Mouse (Mus musculus): ENCODE data around the gene Setd5. TPM values are rescaled to one million over a fixed set of nuclear protein-coding genes. Genes with fewer than 3 reads are reported as not detected.
A peak's percentile ranks its signal among the peaks of the same experiment; 100 is the strongest.

The Setd5 gene
- polyA plus RNA-seq (2012; rRNA removed): 16.8 and 17.9 TPM in 2 replicates

GRCm38 (mm10) chr6:113076686-113077516, at the start of gene Setd5:
Gene Setd5 (plus strand): TSS chr6:113077365.
- no peaks in the 10 kb centered on the region for H3K36me3 ChIP-seq (ENCODE audit: control insufficient read depth, insufficient read depth, low read length)
- 1% methylated on average over 84 of the region's 91 CpGs for WGBS
- H3K27ac ChIP-seq (ENCODE audit: insufficient read depth, low read depth, low read length): peak within 1 kb of the TSS; percentile 100
- TF ChIP-seq POLR2A (IDR thresholded peaks at IDR 0.05; ENCODE audit: low read depth, low read length): peak; percentile 54
- no peak for TF ChIP-seq CTCF (conservative IDR thresholded peaks at IDR 0.05; ENCODE audit: insufficient read depth, insufficient read length, low read depth, low read length)
- H3K4me3 ChIP-seq (ENCODE audit: insufficient read depth, low read depth, low read length): peak within 1 kb of the TSS; percentile 99
- DNase-seq: peak; percentile 99
- peaks cover 7% of the 10 kb centered on the region for H3K4me1 ChIP-seq (ENCODE audit: control insufficient read depth, insufficient read depth, low read length)
- no peaks in the 10 kb centered on the region for H3K27me3 ChIP-seq (replicated peaks; ENCODE audit: control insufficient read depth, insufficient read depth, low read length)

- H3K36me3 ChIP-seq (ENCODE audit: control insufficient read depth, insufficient read depth, low read length): no peaks in the 10 kb centered on the region
- H3K27me3 ChIP-seq (replicated peaks; ENCODE audit: control insufficient read depth, insufficient read depth, low read length): no peaks in the 10 kb centered on the region
- no peaks in the 10 kb centered on the region for H3K4me1 ChIP-seq (ENCODE audit: control insufficient read depth, insufficient read depth, low read length)
- DNase-seq: no peak
- no peak overlapping the region for H3K27ac ChIP-seq (ENCODE audit: insufficient read depth, low read depth, low read length)
- H3K4me3 ChIP-seq (ENCODE audit: insufficient read depth, low read depth, low read length): no peak overlapping the region
- no peak for TF ChIP-seq CTCF (conservative IDR thresholded peaks at IDR 0.05; ENCODE audit: insufficient read depth, insufficient read length, low read depth, low read length)
- no peak for TF ChIP-seq POLR2A (IDR thresholded peaks at IDR 0.05; ENCODE audit: low read depth, low read length)
- 32% methylated on average over 2 of the region's 2 CpGs for WGBS
Observed at GRCm38 (mm10) chr6:113027446-113027845, 49.7 kb upstream of the Setd5 start.

- TF ChIP-seq CTCF (conservative IDR thresholded peaks at IDR 0.05; ENCODE audit: insufficient read depth, insufficient read length, low read depth, low read length): no peak
- TF ChIP-seq POLR2A (IDR thresholded peaks at IDR 0.05; ENCODE audit: low read depth, low read length): no peak
- Histone ChIP-seq H3K4me1 (ENCODE audit: control insufficient read depth, insufficient read depth, low read length) (no peaks in the 10 kb centered on the region), H3K4me3 (ENCODE audit: insufficient read depth, low read depth, low read length) (no peak overlapping the region), H3K27me3 (replicated peaks; ENCODE audit: control insufficient read depth, insufficient read depth, low read length) (no peaks in the 10 kb centered on the region), H3K27ac (ENCODE audit: insufficient read depth, low read depth, low read length) (no peak overlapping the region), H3K36me3 (ENCODE audit: control insufficient read depth, insufficient read depth, low read length) (no peaks in the 10 kb centered on the region)
- no peak for DNase-seq
- 72% methylated on average over 3 of the region's 3 CpGs for WGBS
Observed at GRCm38 (mm10) chr6:113029006-113029405, 48.2 kb upstream of the Setd5 start.

GRCm38 (mm10) chr6:113030553-113030952, 46.6 kb upstream of the Setd5 start:
- Histone ChIP-seq H3K4me3 (ENCODE audit: insufficient read depth, low read depth, low read length) (no peak overlapping the region), H3K4me1 (ENCODE audit: control insufficient read depth, insufficient read depth, low read length) (no peaks in the 10 kb centered on the region), H3K27ac (ENCODE audit: insufficient read depth, low read depth, low read length) (no peak overlapping the region), H3K36me3 (ENCODE audit: control insufficient read depth, insufficient read depth, low read length) (no peaks in the 10 kb centered on the region), H3K27me3 (replicated peaks; ENCODE audit: control insufficient read depth, insufficient read depth, low read length) (no peaks in the 10 kb centered on the region)
- 57% methylated on average over 3 of the region's 3 CpGs for WGBS
- no peak for DNase-seq
- TF ChIP-seq CTCF (conservative IDR thresholded peaks at IDR 0.05; ENCODE audit: insufficient read depth, insufficient read length, low read depth, low read length) (no peak), POLR2A (IDR thresholded peaks at IDR 0.05; ENCODE audit: low read depth, low read length) (no peak)

DNA sequence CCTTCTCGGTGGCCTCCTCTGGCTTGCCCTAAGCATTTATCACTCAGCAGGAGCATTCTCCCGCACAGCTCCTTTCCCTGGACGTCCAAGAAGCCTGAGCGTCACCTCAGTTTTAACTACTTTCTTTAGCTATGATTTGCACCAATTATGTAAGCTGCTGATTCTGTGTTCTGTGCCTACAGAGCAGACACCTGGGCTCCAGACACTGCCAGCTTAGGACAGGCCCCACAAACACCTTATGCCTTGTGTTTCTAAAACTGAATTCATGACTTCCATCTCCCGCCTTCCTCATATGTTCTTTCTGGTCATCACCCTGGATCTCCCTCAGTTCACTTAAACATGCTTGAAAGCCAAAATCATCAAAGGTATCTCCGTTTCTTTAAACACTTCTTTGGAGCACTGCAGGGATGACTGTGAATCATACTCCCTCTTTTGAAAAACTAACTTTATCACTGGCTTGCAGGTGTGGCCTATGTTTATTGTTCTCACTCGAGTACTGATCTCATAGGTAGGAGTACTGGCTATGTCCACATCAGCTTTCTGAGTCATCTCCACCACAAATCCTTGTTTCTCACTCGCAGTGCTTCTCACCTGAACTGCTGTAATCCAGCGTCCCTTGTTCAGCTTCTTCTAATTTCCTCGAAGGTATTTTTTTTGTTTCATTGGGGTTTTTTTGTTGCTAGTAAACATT, 46.0 kb upstream of the Setd5 start:
- Histone ChIP-seq H3K4me3 (ENCODE audit: insufficient read depth, low read depth, low read length) (no peak overlapping the region), H3K27ac (ENCODE audit: insufficient read depth, low read depth, low read length) (no peak overlapping the region), H3K27me3 (replicated peaks; ENCODE audit: control insufficient read depth, insufficient read depth, low read length) (no peaks in the 10 kb centered on the region), H3K36me3 (ENCODE audit: control insufficient read depth, insufficient read depth, low read length) (no peaks in the 10 kb centered on the region), H3K4me1 (ENCODE audit: control insufficient read depth, insufficient read depth, low read length) (no peaks in the 10 kb centered on the region)
- 79% methylated on average over 10 of the region's 10 CpGs for WGBS
- TF ChIP-seq POLR2A (IDR thresholded peaks at IDR 0.05; ENCODE audit: low read depth, low read length): no peak
- TF ChIP-seq CTCF (conservative IDR thresholded peaks at IDR 0.05; ENCODE audit: insufficient read depth, insufficient read length, low read depth, low read length): no peak
- no peak for DNase-seq

- H3K27ac ChIP-seq (ENCODE audit: insufficient read depth, low read depth, low read length): no peak overlapping the region
- DNase-seq: no peak
- no peaks in the 10 kb centered on the region for H3K4me1 ChIP-seq (ENCODE audit: control insufficient read depth, insufficient read depth, low read length)
- TF ChIP-seq CTCF (conservative IDR thresholded peaks at IDR 0.05; ENCODE audit: insufficient read depth, insufficient read length, low read depth, low read length) (no peak), POLR2A (IDR thresholded peaks at IDR 0.05; ENCODE audit: low read depth, low read length) (no peak)
- no peaks in the 10 kb centered on the region for H3K27me3 ChIP-seq (replicated peaks; ENCODE audit: control insufficient read depth, insufficient read depth, low read length)
- WGBS: 78% methylated on average over 3 of the region's 3 CpGs
- no peaks in the 10 kb centered on the region for H3K36me3 ChIP-seq (ENCODE audit: control insufficient read depth, insufficient read depth, low read length)
- no peak overlapping the region for H3K4me3 ChIP-seq (ENCODE audit: insufficient read depth, low read depth, low read length)
Observed at GRCm38 (mm10) chr6:113032121-113032520, 45.0 kb upstream of the Setd5 start.

GRCm38 (mm10) chr6:113033185-113033584, 44.0 kb upstream of the Setd5 start:
- DNase-seq: no peak
- Histone ChIP-seq H3K27ac (ENCODE audit: insufficient read depth, low read depth, low read length) (no peak overlapping the region), H3K4me1 (ENCODE audit: control insufficient read depth, insufficient read depth, low read length) (no peaks in the 10 kb centered on the region; the same call in 1 of the 2 replicates), H3K36me3 (ENCODE audit: control insufficient read depth, insufficient read depth, low read length) (no peaks in the 10 kb centered on the region), H3K27me3 (replicated peaks; ENCODE audit: control insufficient read depth, insufficient read depth, low read length) (no peaks in the 10 kb centered on the region), H3K4me3 (ENCODE audit: insufficient read depth, low read depth, low read length) (no peak overlapping the region)
- no peak for TF ChIP-seq CTCF (conservative IDR thresholded peaks at IDR 0.05; ENCODE audit: insufficient read depth, insufficient read length, low read depth, low read length)
- no peak for TF ChIP-seq POLR2A (IDR thresholded peaks at IDR 0.05; ENCODE audit: low read depth, low read length)
- 45% methylated on average over 2 of the region's 2 CpGs for WGBS

Data from kidney, adult 2 months (tissue).